Mouse (Mus musculus) natural killer cell, adult 2 months (primary cell): ENCODE measurements around the gene Tspan11.

ENCODE experiments used
- DNase-seq, 2 experiments: peaks; one replicate each; pipeline ENCODE4 v3.0.0; 2022; ENCODE audit warnings: low spot score in 2 of 2

Tspan11 gene

GRCm38 (mm10) chr6:127887511-127888421 lies at the start of gene Tspan11:
Tspan11 (plus strand) TSS chr6:127887589.
- DNase-seq: no peak

DNA sequence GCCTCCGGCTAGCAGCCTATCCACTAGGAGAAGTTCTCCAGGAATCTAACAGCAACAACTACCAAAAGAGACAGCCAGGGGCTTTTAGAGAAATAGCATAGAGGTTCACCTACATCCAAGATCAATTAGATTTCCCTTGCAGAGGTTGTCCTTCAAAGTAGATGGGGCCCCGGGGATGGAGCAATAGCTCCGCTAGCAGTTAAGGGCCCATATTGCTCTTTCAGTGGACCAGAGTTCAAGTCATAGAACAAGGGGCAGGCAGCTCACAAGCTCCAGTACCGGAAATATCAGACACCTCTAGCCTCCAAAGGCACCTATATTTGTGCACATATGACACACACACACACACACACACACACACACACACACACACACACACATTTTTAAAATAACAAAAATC lies 49.5 kb upstream of the Tspan11 start:
- no peak for DNase-seq

DNA sequence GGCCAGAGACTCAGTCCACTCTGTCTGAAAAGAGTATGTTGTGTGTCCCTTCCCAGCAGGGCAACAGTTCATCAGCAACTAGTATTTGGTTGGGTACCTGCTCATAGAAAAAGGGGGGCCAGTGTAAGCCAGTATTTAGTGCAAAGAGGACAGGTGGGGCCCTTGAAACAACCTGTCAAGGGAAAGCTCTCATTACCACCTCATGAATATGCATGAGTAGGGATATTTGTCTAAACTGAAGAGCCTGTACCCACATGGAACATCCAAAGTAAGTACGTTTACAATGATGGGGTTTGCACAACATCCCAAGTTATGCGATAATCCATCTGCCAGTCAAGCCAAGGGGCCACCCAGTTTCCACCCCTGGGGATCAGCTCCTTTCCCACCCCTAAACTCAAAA lies 47.9 kb upstream of the Tspan11 start:
- DNase-seq: no peak

- no peak for DNase-seq
Measured at GRCm38 (mm10) chr6:127840171-127840570, 47.2 kb upstream of the Tspan11 start.

DNA sequence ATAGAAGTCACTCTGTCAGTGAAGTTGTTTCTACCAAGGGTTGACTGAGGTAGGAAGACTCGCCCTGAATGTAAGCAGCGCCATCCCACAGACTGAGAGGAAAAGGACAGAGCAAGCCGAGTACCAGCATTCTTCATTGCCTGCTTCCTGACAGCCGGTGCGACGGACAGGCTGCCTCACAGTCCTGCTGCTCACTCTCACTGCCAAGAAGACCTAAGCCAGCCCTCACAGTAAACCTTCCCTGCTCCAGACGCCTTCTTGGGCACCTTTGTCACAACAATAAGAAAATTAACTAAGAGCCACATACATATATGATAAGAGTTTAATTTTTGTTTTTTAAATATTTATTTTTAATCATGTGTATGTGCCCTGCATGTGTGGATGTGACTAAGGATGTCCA lies 46.1 kb upstream of the Tspan11 start:
- no peak for DNase-seq

GRCm38 (mm10) chr6:127846521-127846920 lies 40.9 kb upstream of the Tspan11 start:
- no peak for DNase-seq

DNA sequence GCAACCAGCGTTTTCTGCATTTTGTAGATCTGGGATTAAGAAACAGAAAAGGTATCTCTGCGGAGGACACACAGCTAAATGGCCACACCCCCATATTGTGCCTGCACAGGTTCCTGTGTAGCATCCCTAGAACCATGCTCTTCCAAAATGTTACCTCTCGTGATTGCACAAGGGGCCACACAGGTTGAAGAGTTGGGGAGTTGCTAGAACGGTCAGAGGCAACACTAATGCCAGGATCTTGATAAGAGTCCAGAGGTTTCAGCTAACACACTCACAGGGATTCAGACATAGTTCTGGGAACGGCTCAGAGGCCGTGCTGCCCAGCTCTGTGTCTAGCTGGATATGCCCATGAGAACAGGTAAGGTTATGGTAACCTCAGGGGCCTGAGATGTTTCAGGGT lies 37.9 kb upstream of the Tspan11 start:
- no peak for DNase-seq

DNA sequence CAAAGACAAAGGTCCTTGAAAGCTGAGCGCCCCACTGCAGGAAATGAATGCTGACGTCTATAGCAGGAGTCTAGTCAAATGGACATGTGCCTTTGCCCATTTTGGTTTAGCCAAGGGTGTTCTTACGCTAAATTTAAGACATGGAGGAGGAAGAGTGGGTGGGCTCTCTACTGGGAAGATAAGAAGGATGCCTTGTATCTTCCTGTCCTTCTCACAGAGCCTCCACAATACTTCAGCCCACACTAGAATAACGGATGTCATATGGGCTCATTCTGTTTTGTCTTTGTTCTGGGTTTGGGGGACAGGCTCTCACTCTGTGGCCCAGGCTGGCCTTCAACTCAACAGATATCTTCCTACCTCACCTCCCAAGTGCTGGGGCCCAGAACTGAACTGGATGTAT lies 35.8 kb upstream of the Tspan11 start:
- no peak for DNase-seq

GRCm38 (mm10) chr6:127853241-127853640 lies 34.1 kb upstream of the Tspan11 start:
- no peak for DNase-seq

DNA sequence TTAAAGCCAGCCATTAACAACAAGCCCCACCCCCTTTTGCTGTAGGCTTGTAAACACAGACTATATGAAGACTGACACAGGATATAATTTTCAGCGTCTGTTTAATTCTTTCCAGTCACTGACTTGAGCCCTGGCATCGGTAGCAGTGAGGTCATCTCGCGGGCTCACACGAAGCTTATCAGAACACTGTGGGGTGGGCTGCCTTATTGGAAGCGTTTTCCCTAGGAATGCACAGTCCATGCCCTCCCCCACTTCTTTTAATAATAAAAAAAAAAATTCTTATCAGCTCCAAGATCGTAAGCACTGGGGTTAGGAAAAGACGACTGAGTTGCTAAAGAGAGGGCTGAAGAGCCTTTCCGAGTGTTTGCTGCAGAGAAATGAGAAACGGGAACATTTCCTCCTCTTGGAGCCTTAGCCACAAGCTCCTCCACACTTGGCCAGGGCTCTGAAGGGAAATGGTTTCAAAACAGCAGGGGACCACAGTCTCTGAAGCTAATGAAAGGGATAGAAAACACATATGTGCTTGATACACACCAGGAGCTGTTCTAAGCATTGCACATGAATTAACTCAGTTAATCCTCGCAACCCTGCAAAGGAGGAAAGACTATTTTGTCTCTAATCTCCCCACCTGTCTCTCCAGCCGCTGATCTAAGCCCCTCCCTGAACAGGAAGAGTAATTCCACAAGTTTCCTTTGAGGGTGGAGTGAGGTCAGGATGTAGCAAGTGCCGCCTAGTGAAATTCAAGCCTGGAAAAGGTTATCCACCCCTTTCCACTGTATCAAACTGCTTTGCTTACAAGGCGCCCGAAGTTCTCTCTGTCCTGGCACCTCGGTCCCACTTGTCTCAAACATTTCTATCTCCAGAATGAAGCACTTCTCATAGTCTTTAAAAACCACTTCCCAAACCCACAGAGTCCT lies 33.4 kb upstream of the Tspan11 start:
- DNase-seq: no peak

GRCm38 (mm10) chr6:127854688-127855013 lies 32.7 kb upstream of the Tspan11 start:
- DNase-seq: no peak

- DNase-seq: no peak
Measured at GRCm38 (mm10) chr6:127855711-127856295, 31.6 kb upstream of the Tspan11 start.

DNA sequence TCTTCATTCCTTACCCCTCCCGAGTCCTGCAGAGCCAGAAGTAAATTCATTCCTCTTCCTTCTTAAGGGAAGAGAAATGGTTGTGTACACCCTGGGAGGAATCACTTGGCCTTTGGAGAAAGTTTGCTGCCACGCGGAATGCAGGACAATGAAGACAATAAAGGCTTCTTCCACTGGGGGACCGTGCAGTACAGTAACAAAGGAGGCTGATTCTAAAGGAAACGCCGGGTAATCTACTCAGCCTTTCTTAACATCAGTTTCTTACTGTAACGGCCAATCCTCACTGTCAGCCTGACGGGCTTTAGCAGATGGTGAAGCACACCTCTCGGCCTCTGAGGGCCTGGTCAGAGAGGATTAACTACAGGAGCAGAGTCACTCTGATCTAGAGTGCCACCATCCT lies 25.4 kb upstream of the Tspan11 start:
- DNase-seq: no peak

GRCm38 (mm10) chr6:127865391-127865790 lies 22.0 kb upstream of the Tspan11 start:
- no peak for DNase-seq

GRCm38 (mm10) chr6:127868546-127868945 lies 18.8 kb upstream of the Tspan11 start:
- no peak for DNase-seq

- DNase-seq: no peak
Measured at GRCm38 (mm10) chr6:127869121-127869520, 18.3 kb upstream of the Tspan11 start.

GRCm38 (mm10) chr6:127870345-127871324 lies 16.8 kb upstream of the Tspan11 start:
- DNase-seq: no peak

DNA sequence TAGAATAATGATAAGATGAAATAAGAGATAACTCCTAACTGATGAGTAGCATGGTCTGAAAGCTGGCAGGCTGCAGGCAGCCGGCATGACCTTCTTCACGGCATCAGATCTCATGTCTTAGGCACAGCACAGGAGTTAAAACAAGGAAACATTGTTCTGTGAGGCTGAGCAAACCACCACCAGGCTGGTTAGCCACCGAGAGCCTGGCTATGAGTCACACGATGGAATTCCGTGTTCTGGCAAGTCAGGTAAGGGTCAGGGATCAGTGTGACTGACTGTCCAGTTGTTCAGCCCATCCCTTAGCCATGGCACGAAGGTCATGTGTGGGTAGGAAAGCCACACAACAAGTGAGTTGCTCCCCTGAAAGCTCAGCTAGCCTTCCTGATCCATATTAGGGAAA lies 16.0 kb upstream of the Tspan11 start:
- no peak for DNase-seq

DNA sequence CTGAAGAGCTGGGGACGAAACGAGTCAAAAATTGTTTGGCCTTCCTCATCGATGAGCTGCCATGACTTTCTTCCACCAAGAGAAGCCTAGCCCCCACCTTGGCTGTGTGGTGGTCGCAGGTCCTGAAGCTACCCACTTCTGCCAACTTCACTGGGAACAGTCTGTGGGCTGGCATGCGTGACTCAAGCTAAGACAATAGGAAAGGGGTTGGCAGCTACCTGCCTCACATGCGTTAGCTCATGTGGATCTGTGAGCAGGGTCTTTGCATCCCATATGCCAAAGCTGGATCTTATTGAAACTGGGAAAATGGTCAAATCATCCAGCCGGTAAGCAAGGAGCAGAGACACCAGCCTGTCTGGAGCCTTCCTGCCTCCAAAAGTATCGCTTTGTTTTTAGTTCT lies 14.8 kb upstream of the Tspan11 start:
- DNase-seq: no peak

GRCm38 (mm10) chr6:127875883-127876282 lies 11.5 kb upstream of the Tspan11 start:
- no peak for DNase-seq

DNA sequence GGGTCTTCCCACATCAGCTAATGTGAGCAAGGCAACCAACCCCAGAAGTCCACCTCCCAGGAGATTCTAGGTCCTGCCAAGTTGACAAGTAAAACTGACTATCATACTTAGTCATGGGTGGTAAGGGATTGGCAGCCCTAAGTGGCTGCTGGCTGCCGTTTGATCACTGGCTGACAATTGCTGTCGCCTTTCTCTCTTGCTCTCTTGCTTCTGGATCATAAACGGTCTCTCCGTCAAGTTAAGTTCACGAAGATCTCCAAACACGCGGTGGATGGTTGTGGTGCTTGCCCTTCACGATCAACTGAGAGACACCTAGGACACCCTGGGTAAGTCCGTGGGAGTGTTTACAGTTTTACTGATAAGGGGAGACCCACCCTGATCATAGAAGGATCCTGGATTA lies 11.0 kb upstream of the Tspan11 start:
- no peak for DNase-seq
